Mouse (Mus musculus): ENCODE data around the gene Traf3ip1. TPM values are rescaled to one million over a fixed set of nuclear protein-coding genes. Genes with fewer than 3 reads are reported as not detected.

Traf3ip1 gene
- polyA plus RNA-seq, 1 experiment = 6.8 TPM

GRCm38 (mm10) chr1:91540271-91540826 lies 45.9 kb downstream of the Traf3ip1 start, which contains the start of gene Asb1:
Asb1 (plus strand) TSS chr1:91540544.
- Histone ChIP-seq H3K4me3 (replicated peaks; ENCODE audit: control insufficient read depth, low read depth, low read length) (peak within 1 kb of the TSS; percentile 83), H3K4me1 (ENCODE audit: control insufficient read depth, insufficient read depth, low read length) (no peaks in the 10 kb centered on the region; the same call in 1 of the 2 replicates), H3K27ac (ENCODE audit: control insufficient read depth, insufficient read depth, low read depth, low read length, poor library complexity) (peak within 1 kb of the TSS; percentile 91)
- WGBS = under 1% methylated on average over 41 of the region's 41 CpGs
- TF ChIP-seq POLR2A (IDR thresholded peaks at IDR 0.05; ENCODE audit: borderline replicate concordance, control insufficient read depth, low read depth, low read length) = peak; percentile 98
- TF ChIP-seq CTCF (IDR thresholded peaks at IDR 0.05; ENCODE audit: control insufficient read depth, insufficient read depth, low read length) = no peak

GRCm38 (mm10) chr1:91541042-91541592 lies 46.7 kb downstream of the Traf3ip1 start:
- TF ChIP-seq POLR2A (IDR thresholded peaks at IDR 0.05; ENCODE audit: borderline replicate concordance, control insufficient read depth, low read depth, low read length) (no peak), CTCF (IDR thresholded peaks at IDR 0.05; ENCODE audit: control insufficient read depth, insufficient read depth, low read length) (no peak)
- peak overlapping the region; percentile 91 for H3K27ac ChIP-seq (ENCODE audit: control insufficient read depth, insufficient read depth, low read depth, low read length, poor library complexity)
- H3K4me3 ChIP-seq (replicated peaks; ENCODE audit: control insufficient read depth, low read depth, low read length) = peak overlapping the region; percentile 83
- 23% methylated on average over 15 of the region's 15 CpGs for WGBS
- no peaks in the 10 kb centered on the region; the same call in 1 of the 2 replicates for H3K4me1 ChIP-seq (ENCODE audit: control insufficient read depth, insufficient read depth, low read length)

- TF ChIP-seq CTCF (IDR thresholded peaks at IDR 0.05; ENCODE audit: control insufficient read depth, insufficient read depth, low read length) (peak; percentile 19; the same call in 1 of the 2 replicates), POLR2A (IDR thresholded peaks at IDR 0.05; ENCODE audit: borderline replicate concordance, control insufficient read depth, low read depth, low read length) (no peak)
- WGBS = 75% methylated on average over 4 of the region's 4 CpGs
- peak overlapping the region; percentile 7 for H3K4me3 ChIP-seq (replicated peaks; ENCODE audit: control insufficient read depth, low read depth, low read length)
- H3K27ac ChIP-seq (ENCODE audit: control insufficient read depth, insufficient read depth, low read depth, low read length, poor library complexity) = no peak overlapping the region
- H3K4me1 ChIP-seq (ENCODE audit: control insufficient read depth, insufficient read depth, low read length) = no peaks in the 10 kb centered on the region; the same call in 1 of the 2 replicates
Measured at GRCm38 (mm10) chr1:91543974-91544373, 49.5 kb downstream of the Traf3ip1 start.

- 79% methylated on average over 1 of the region's 1 CpGs for WGBS
- TF ChIP-seq CTCF (IDR thresholded peaks at IDR 0.05; ENCODE audit: control insufficient read depth, insufficient read depth, low read length) = no peak
- TF ChIP-seq POLR2A (IDR thresholded peaks at IDR 0.05; ENCODE audit: borderline replicate concordance, control insufficient read depth, low read depth, low read length) = no peak
- H3K4me3 ChIP-seq (replicated peaks; ENCODE audit: control insufficient read depth, low read depth, low read length) = no peak overlapping the region
- H3K4me1 ChIP-seq (ENCODE audit: control insufficient read depth, insufficient read depth, low read length) = no peaks in the 10 kb centered on the region; the same call in 1 of the 2 replicates
- H3K27ac ChIP-seq (ENCODE audit: control insufficient read depth, insufficient read depth, low read depth, low read length, poor library complexity) = peak overlapping the region; percentile 3; the same call in 1 of the 2 replicates
Measured at GRCm38 (mm10) chr1:91545226-91545625, 50.8 kb downstream of the Traf3ip1 start.

- Histone ChIP-seq H3K27ac (ENCODE audit: control insufficient read depth, insufficient read depth, low read depth, low read length, poor library complexity) (no peak overlapping the region), H3K4me1 (ENCODE audit: control insufficient read depth, insufficient read depth, low read length) (no peaks in the 10 kb centered on the region; the same call in 1 of the 2 replicates)
Measured at GRCm38 (mm10) chr1:91547567-91547966, 53.1 kb downstream of the Traf3ip1 start.

GRCm38 (mm10) chr1:91549073-91549472 lies 54.6 kb downstream of the Traf3ip1 start:
- no peak for TF ChIP-seq POLR2A (IDR thresholded peaks at IDR 0.05; ENCODE audit: borderline replicate concordance, control insufficient read depth, low read depth, low read length)
- TF ChIP-seq CTCF (IDR thresholded peaks at IDR 0.05; ENCODE audit: control insufficient read depth, insufficient read depth, low read length) = no peak
- WGBS = 66% methylated on average over 2 of the region's 2 CpGs
- Histone ChIP-seq H3K4me3 (replicated peaks; ENCODE audit: control insufficient read depth, low read depth, low read length) (no peak overlapping the region), H3K27ac (ENCODE audit: control insufficient read depth, insufficient read depth, low read depth, low read length, poor library complexity) (no peak overlapping the region), H3K4me1 (ENCODE audit: control insufficient read depth, insufficient read depth, low read length) (no peaks in the 10 kb centered on the region; the same call in 1 of the 2 replicates)

More at GRCm38 (mm10) chr1:91547567-91547966, 53.1 kb downstream of the Traf3ip1 start:
- WGBS = 94% methylated on average over 5 of the region's 5 CpGs
- no peak for TF ChIP-seq CTCF (IDR thresholded peaks at IDR 0.05; ENCODE audit: control insufficient read depth, insufficient read depth, low read length)
- TF ChIP-seq POLR2A (IDR thresholded peaks at IDR 0.05; ENCODE audit: borderline replicate concordance, control insufficient read depth, low read depth, low read length) = no peak
- no peak overlapping the region for H3K4me3 ChIP-seq (replicated peaks; ENCODE audit: control insufficient read depth, low read depth, low read length)

- Histone ChIP-seq H3K4me1 (ENCODE audit: control insufficient read depth, insufficient read depth, low read length) (no peaks in the 10 kb centered on the region), H3K27ac (ENCODE audit: control insufficient read depth, insufficient read depth, low read depth, low read length, poor library complexity) (no peak overlapping the region), H3K4me3 (replicated peaks; ENCODE audit: control insufficient read depth, low read depth, low read length) (no peak overlapping the region)
- TF ChIP-seq POLR2A (IDR thresholded peaks at IDR 0.05; ENCODE audit: borderline replicate concordance, control insufficient read depth, low read depth, low read length) (no peak), CTCF (IDR thresholded peaks at IDR 0.05; ENCODE audit: control insufficient read depth, insufficient read depth, low read length) (no peak)
- 74% methylated on average over 2 of the region's 2 CpGs for WGBS
Measured at GRCm38 (mm10) chr1:91557099-91557498, 62.7 kb downstream of the Traf3ip1 start.

GRCm38 (mm10) chr1:91561226-91561625 lies 66.8 kb downstream of the Traf3ip1 start:
- Histone ChIP-seq H3K4me1 (ENCODE audit: control insufficient read depth, insufficient read depth, low read length) (no peaks in the 10 kb centered on the region), H3K27ac (ENCODE audit: control insufficient read depth, insufficient read depth, low read depth, low read length, poor library complexity) (no peak overlapping the region), H3K4me3 (replicated peaks; ENCODE audit: control insufficient read depth, low read depth, low read length) (no peak overlapping the region)
- WGBS = 87% methylated on average over 6 of the region's 6 CpGs
- TF ChIP-seq POLR2A (IDR thresholded peaks at IDR 0.05; ENCODE audit: borderline replicate concordance, control insufficient read depth, low read depth, low read length) = no peak
- TF ChIP-seq CTCF (IDR thresholded peaks at IDR 0.05; ENCODE audit: control insufficient read depth, insufficient read depth, low read length) = no peak
